Mouse (Mus musculus): ENCODE measurements around the gene Phf19.

The Phf19 gene

DNA sequence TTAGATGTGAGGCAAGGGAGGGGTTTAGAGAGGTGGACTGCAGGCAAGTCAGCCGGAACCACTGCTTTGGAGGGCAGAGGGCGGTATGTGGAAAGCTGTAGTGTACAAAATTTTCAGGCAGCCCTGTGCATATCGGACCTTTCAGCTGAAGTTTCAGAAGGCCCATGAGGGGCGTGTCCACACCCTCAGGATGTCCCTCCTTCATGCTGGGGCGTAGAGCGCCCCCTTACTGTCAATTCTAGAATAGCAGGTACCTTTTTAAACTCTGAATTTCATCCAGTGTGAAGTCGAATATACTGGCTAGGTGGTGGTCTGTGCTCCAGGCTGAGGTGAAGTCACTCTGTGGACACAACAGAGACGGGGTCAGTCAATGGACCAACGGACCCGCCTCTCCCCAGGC lies 16.0 kb downstream of the Phf19 start:
- peak; percentile 30 for DNase-seq (ENCODE audit: extremely low spot score, low spot score)

DNA sequence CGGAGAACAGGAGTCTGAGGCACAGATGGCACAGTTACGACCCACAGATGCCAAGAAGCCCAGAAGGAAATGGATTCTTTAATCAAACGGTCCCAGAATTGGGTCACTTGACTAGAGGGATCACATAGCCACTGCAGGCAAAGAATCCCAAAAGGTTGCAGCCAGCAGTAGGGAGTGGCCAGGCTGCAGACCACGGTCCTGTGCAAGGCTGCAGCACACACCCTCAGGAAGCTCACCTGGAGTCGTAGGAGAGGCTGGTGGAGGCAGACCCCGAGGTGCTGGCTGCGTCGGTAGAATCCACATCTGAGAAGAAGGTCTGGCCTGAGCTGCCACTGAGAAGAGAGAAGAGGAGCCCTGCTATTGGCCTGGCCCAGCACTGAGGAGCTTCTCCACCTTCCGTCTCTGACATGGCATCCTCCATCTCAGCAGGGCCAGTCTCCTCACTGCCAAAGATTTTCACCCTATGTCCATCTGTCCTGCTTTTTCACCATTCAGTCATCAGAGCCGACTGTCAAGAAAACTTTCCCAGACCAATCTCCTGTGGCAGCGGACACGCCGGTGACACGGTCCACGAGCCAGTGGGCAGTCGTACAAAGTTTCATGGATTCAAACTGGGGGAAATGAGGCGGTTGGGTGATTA lies 16.9 kb downstream of the Phf19 start:
- DNase-seq (ENCODE audit: extremely low spot score, low spot score) = no peak

GRCm38 (mm10) chr2:34895503-34896113 lies 18.2 kb downstream of the Phf19 start:
- no peak for DNase-seq (ENCODE audit: extremely low spot score, low spot score)

DNA sequence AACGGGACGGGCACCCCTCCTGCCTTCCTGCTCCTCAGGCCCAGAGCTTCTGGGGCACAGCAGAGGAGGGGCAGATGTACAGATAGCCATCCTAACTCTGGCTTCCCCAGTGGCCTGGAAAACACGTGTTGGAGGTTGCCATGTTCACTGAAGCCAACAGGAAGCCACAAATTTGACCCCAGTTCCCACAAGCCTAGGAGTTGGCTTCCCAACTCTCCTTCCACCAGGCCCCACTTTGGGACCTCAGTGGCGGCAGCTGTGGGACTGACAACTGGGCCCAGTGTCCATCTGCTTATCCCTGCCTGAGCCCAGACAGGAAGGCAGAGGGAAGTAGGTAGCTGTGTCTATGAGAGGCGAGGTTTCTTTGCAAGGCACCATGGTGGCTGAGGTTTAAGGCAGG lies 19.9 kb downstream of the Phf19 start:
- DNase-seq (ENCODE audit: extremely low spot score, low spot score) = no peak

DNA sequence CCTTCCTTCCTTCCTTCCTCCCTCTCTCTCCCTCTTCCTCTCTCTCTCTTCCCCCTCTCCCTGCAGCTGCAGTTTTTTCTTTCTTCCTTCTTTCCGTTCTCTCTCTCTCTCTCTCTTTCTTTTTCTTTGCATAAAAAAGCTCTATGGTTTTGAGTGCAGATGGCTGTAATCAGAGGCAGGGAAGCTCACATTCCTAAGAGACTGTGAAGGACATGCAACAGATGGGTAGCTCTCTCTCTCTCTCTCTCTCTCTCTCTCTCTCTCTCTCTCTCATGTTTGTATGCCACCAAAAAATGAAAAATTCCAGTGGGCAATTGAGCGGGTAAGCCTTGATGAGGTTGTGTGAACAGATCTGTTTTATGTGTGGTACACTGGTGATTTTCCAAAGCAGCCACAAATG lies 29.6 kb downstream of the Phf19 start:
- DNase-seq (ENCODE audit: extremely low spot score, low spot score) = no peak

- no peak for DNase-seq (ENCODE audit: extremely low spot score, low spot score)
Measured at GRCm38 (mm10) chr2:34883190-34883589, 30.6 kb downstream of the Phf19 start.

- DNase-seq (ENCODE audit: extremely low spot score, low spot score) = no peak
Measured at GRCm38 (mm10) chr2:34882757-34883156, 31.1 kb downstream of the Phf19 start.

DNA sequence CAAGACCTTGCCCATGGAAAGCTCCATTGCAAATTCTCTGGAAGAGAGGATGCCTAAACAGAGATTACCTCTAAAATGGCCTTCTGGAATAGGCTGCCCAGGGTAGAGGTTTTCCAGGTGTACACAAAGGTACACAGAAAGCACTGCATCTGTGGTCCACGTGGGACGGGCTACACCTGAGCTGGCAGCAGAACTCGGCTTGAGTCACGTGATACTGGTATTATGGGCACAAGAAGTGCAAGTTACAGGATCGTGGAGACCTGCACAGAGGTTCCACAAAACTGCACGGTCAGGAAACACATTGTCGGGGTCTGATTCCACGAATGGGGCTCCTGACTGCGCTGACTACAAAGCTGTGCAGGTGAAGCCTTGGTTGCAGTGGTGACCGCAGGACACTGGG lies 33.8 kb downstream of the Phf19 start:
- no peak for DNase-seq (ENCODE audit: extremely low spot score, low spot score)

DNA sequence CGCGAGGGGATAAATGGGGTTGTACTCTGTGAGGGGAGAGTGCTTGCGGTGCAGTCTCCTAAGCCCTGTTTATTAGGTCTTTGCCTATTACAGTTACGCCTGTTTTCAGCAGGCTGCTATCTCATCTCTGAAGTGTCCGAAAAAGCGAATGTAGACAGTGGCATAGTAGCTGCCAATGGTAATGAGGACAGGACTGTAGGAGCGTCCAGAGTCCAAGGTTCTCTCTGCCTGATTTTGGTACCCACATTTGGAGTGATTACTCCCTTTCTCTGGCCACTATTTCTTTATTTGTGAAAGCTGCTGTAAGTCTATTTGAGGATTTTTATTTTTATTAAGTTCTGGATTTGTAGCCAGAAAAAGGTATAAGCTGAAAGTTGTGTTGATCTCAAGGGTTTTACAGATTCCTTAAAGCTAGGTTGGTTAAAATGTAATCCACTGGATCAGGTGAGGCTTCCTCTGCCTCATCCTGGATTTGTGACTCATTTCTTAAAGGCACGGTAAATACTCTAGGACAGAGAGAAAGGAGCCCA lies 38.9 kb downstream of the Phf19 start, which contains the start of gene Psmd5:
Psmd5 (minus strand) TSS at position 153 of the 530 bp plus-strand sequence.
- DNase-seq (ENCODE audit: extremely low spot score, low spot score) = peak; percentile 24

GRCm38 (mm10) chr2:34874271-34874670 lies 39.6 kb downstream of the Phf19 start, which contains the start of gene Cutal:
Cutal (plus strand) TSS chr2:34874396.
- DNase-seq (ENCODE audit: extremely low spot score, low spot score) = peak; percentile 28

DNA sequence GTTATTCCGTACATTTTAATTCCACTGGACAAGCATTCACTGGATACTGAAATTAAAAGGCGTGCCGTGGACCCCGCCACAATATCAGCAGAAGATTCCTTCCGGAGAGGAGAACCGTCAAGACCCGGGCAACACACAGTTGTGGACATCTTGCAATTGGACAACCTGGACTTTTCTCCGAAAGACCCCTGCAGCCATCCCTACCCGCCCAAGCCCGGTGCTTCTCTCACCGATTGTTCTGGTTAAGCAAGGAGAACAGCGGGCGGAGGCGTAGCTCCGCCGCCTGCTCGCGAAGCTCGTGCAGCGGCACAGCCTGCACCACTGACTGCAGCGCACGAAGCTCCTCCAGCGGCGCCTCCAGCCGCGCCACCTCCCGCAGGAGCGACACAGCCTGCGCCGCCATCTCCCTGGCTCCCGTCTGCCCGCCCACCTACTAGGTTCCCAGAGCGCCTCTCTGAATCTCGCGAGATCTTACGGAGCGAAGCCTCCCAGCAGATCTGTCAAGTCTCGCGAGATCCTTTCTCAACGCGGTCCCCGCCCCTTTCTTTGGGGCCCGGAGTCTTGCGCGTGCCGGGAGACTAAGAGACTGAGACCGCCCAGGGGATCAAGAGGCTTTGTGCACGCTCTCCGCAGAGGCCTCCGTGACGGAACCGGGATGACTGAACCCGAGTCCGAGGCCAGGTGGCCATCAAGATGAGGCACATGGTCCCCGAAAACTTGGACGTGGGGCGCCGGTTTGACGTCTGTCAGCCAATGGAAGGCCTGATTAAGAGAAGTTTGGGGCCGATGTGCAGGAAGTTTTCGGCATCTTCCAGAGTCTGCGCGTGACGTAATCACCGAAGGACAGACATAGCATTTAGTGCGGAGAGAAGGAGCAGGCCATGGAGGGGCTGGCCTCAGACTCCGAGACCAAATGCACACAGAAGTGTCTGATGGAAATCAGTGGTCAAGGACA lies 43.0 kb downstream of the Phf19 start:
- peak; percentile 97 for DNase-seq (ENCODE audit: extremely low spot score, low spot score)

- DNase-seq (ENCODE audit: extremely low spot score, low spot score) = no peak
Measured at GRCm38 (mm10) chr2:34869680-34870079, 44.1 kb downstream of the Phf19 start.

DNA sequence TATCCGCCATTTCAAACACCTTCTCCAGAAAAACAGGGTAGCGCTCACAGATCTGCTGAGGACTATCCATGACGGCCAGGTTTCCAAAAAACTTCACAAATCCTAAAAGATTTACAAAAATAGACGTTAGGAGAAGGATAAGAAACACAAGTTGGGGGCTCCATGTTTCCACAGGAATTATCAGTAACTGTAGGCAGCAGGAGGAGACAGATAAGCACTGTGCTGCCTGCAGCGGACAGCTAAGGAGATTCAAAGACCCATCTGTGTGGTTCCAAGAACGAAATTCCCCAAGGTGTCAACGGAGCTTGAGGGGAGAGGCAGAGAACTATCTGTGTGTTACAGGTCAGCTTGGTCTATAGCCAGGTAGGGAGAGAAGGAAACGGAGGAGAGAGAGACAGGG lies 56.1 kb downstream of the Phf19 start:
- DNase-seq (ENCODE audit: extremely low spot score, low spot score) = no peak

- no peak for DNase-seq (ENCODE audit: extremely low spot score, low spot score)
Measured at GRCm38 (mm10) chr2:34855265-34855664, 58.6 kb downstream of the Phf19 start.

DNA sequence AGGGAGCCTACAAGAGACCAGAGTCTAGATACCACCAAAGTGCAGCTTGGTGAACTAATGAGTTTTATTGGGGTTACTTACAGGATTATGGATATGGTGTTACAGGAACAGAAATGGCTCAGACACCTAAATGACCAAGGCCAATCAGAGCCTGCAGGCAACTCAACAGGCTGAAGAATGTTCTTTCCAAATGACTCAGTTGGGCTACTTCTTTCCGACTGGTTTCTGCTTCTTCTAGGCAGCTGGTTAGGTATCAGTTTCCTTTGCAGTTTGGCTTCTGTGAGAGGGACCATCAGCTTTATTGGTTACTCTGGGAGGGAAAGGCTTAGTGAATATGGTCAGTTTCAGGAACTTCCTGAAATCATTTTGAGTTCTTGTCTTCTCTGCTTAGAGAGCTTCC lies 66.1 kb downstream of the Phf19 start:
- DNase-seq (ENCODE audit: extremely low spot score, low spot score) = no peak
